In genomic region chrX:36983654-36984311, GRCm38 (mm10) we compare ENCODE assay signal across 8 mouse cellular contexts. TPM values are rescaled to one million over a fixed set of nuclear protein-coding genes. Genes with fewer than 3 reads are reported as not detected.
DNase-seq lines count a peak whose midpoint lies in the region; ATAC-seq and TF ChIP-seq lines count a peak whose summit lies in the region.

No protein-coding gene starts in this region.

- WGBS in hindbrain, embryonic 10.5 days, result 60% methylated on average over 11 of the region's 11 CpGs
- 58% methylated on average over 11 of the region's 11 CpGs for WGBS in hindbrain, embryonic 16.5 days
- 34% methylated on average over 11 of the region's 11 CpGs for WGBS in neural tube, embryonic 14.5 days
- 49% methylated on average over 10 of the region's 11 CpGs for WGBS in lung, postnatal 0 days

- peaks cover 1% of the 10 kb centered on the region; the same call in 1 of the 2 replicates for H3K9me3 ChIP-seq in hindbrain, embryonic 10.5 days
- no peaks in the 10 kb centered on the region for H3K9me3 ChIP-seq in hindbrain, embryonic 16.5 days (ENCODE audit: control insufficient read depth, low read length)
- no peaks in the 10 kb centered on the region for H3K9me3 ChIP-seq in neural tube, embryonic 14.5 days (ENCODE audit: control insufficient read depth, low read length)
- no peaks in the 10 kb centered on the region for H3K9me3 ChIP-seq in lung, postnatal 0 days (ENCODE audit: low read length)

- TF ChIP-seq CTCF in lung, postnatal 0 days (IDR thresholded peaks at IDR 0.05), result no peak

- DNase-seq in hindbrain, embryonic 10.5 days (ENCODE audit: low spot score), result peak; percentile 19
- peak; percentile 58 for DNase-seq in adipocyte (ENCODE audit: low spot score)
- peak; percentile 21 to 29 for DNase-seq in gastrocnemius, postnatal 36 days
- DNase-seq in urinary bladder, postnatal 14 days (ENCODE audit: low spot score), result no peak
- DNase-seq in lung, postnatal 0 days (ENCODE audit: low spot score), result no peak

- H3K36me3 ChIP-seq in hindbrain, embryonic 10.5 days, result no peaks in the 10 kb centered on the region
- H3K36me3 ChIP-seq in hindbrain, embryonic 16.5 days (ENCODE audit: control insufficient read depth, insufficient read depth, low read length), result no peaks in the 10 kb centered on the region
- H3K36me3 ChIP-seq in neural tube, embryonic 14.5 days (ENCODE audit: control insufficient read depth, insufficient read depth, low read length), result no peaks in the 10 kb centered on the region
- H3K36me3 ChIP-seq in lung, postnatal 0 days (ENCODE audit: insufficient read depth, low read length), result no peaks in the 10 kb centered on the region

- H3K4me3 ChIP-seq in hindbrain, embryonic 10.5 days, result no peak overlapping the region
- no peak overlapping the region for H3K4me3 ChIP-seq in hindbrain, embryonic 16.5 days (ENCODE audit: low read length)
- no peak overlapping the region for H3K4me3 ChIP-seq in neural tube, embryonic 14.5 days (ENCODE audit: low read depth, low read length)
- H3K4me3 ChIP-seq in lung, postnatal 0 days (ENCODE audit: low read depth, low read length), result no peak overlapping the region

- intact Hi-C loops in gastrocnemius, postnatal 36 days (cut with DNase I), result no loop called here

- H3K4me1 ChIP-seq in hindbrain, embryonic 10.5 days (replicated peaks), result 0 out of 2 replicates have a peak, but pooled peaks cover 5% of the 10 kb centered on the region
- H3K4me1 ChIP-seq in hindbrain, embryonic 16.5 days (ENCODE audit: control insufficient read depth, insufficient read depth, low read depth, low read length), result peaks cover 6% of the 10 kb centered on the region; the same call in 1 of the 2 replicates
- peaks cover 4% of the 10 kb centered on the region; the same call in 1 of the 2 replicates for H3K4me1 ChIP-seq in neural tube, embryonic 14.5 days (ENCODE audit: control insufficient read depth, insufficient read depth, low read length)
- H3K4me1 ChIP-seq in lung, postnatal 0 days (ENCODE audit: insufficient read depth, low read depth, low read length), result no peaks in the 10 kb centered on the region

- no peaks in the 10 kb centered on the region for H3K27me3 ChIP-seq in hindbrain, embryonic 10.5 days (ENCODE audit: insufficient read depth, poor library complexity, severe bottlenecking)
- no peaks in the 10 kb centered on the region for H3K27me3 ChIP-seq in hindbrain, embryonic 16.5 days (replicated peaks; ENCODE audit: control insufficient read depth, insufficient read depth, low read length)
- H3K27me3 ChIP-seq in neural tube, embryonic 14.5 days (ENCODE audit: control insufficient read depth, insufficient read depth, low read length), result no peaks in the 10 kb centered on the region
- no peaks in the 10 kb centered on the region for H3K27me3 ChIP-seq in lung, postnatal 0 days (replicated peaks; ENCODE audit: insufficient read depth, low read length)

- no peak overlapping the region for H3K4me2 ChIP-seq in hindbrain, embryonic 16.5 days (ENCODE audit: low read length)
- H3K4me2 ChIP-seq in neural tube, embryonic 14.5 days (ENCODE audit: low read depth, low read length), result no peak overlapping the region
- no peak overlapping the region for H3K4me2 ChIP-seq in lung, postnatal 0 days (replicated peaks; ENCODE audit: low read depth, low read length)

- no peak; the same call in 1 of the 2 replicates for ATAC-seq in hindbrain, embryonic 16.5 days
- ATAC-seq in neural tube, embryonic 14.5 days (ENCODE audit: low read depth), result peak; percentile 56; the same call in 1 of the 2 replicates
- ATAC-seq in megakaryocyte-erythroid progenitor cell, adult 5-6 weeks (replicated peaks; ENCODE audit: low FRiP score, low TSS enrichment, poor library complexity, severe bottlenecking), result no peak
- no peak for ATAC-seq in lung, postnatal 0 days

- TF ChIP-seq EP300 in lung, postnatal 0 days (IDR thresholded peaks at IDR 0.05), result no peak

- H3K27ac ChIP-seq in hindbrain, embryonic 10.5 days, result no peak overlapping the region
- no peak overlapping the region for H3K27ac ChIP-seq in hindbrain, embryonic 16.5 days (ENCODE audit: low read depth, low read length)
- no peak overlapping the region for H3K27ac ChIP-seq in neural tube, embryonic 14.5 days (ENCODE audit: low read depth, low read length)
- no peak overlapping the region for H3K27ac ChIP-seq in lung, postnatal 0 days (ENCODE audit: low read length)

- H3K9ac ChIP-seq in hindbrain, embryonic 16.5 days (ENCODE audit: low read depth, low read length), result no peak overlapping the region
- H3K9ac ChIP-seq in neural tube, embryonic 14.5 days (replicated peaks; ENCODE audit: low read depth, low read length), result no peak overlapping the region
- no peak overlapping the region for H3K9ac ChIP-seq in lung, postnatal 0 days (replicated peaks; ENCODE audit: low read depth)

RNA-seq across cellular contexts. Expression of gene Sept6, which starts 7.8 kb away (rescaled TPM):
- polyA plus RNA-seq in hindbrain, embryonic 10.5 days (2016; fragmentation: Nextera tagmentation; extraction: Ambion mirVana), result 37.5 and 46.3 TPM in 2 replicates
- 77.8 and 78.0 TPM in 2 replicates for polyA plus RNA-seq in hindbrain, embryonic 16.5 days (2015; fragmentation: Nextera tagmentation; extraction: Ambion mirVana)
- 1 to 10 TPM; 1.7 to 1.9 TPM for total RNA-seq in gastrocnemius, postnatal 36 days (2021)
- polyA plus RNA-seq in neural tube, embryonic 14.5 days (2014; fragmentation: Nextera tagmentation; extraction: Ambion mirVana), result 79.6 and 82.8 TPM in 2 replicates
- total RNA-seq in megakaryocyte-erythroid progenitor cell, adult 5-6 weeks (2014; fragmentation: Nextera tagmentation), result 15.5 TPM in 2 replicates
- 19.9 and 27.3 TPM in 2 replicates for total RNA-seq in megakaryocyte-erythroid progenitor cell, adult 5-6 weeks (2017)
- polyA plus RNA-seq in lung, postnatal 0 days (2015; fragmentation: Nextera tagmentation; extraction: Ambion mirVana), result 4.8 and 6.4 TPM in 2 replicates

Comparison
In these comparisons a context has a peak if more than half of its experiments do, and no peak if none do; other contexts are left out.
1. DNase-seq: peak in hindbrain, embryonic 10.5 days (single experiment), adipocyte (single experiment) and gastrocnemius, postnatal 36 days (2 of 2); none in urinary bladder, postnatal 14 days (single experiment) and lung, postnatal 0 days (single experiment).